Mouse (Mus musculus): Measurements from ENCODE around the gene Polr3c. TPM values are rescaled to one million over a fixed set of nuclear protein-coding genes. Genes with fewer than 3 reads are reported as not detected.

Gene Polr3c
- total RNA-seq (2014; rRNA removed) (13.2 and 15.6 TPM in 2 replicates), polyA plus RNA-seq (2015; fragmentation: Nextera tagmentation; extraction: Ambion mirVana) (19.5 and 28.4 TPM in 2 replicates)

DNA sequence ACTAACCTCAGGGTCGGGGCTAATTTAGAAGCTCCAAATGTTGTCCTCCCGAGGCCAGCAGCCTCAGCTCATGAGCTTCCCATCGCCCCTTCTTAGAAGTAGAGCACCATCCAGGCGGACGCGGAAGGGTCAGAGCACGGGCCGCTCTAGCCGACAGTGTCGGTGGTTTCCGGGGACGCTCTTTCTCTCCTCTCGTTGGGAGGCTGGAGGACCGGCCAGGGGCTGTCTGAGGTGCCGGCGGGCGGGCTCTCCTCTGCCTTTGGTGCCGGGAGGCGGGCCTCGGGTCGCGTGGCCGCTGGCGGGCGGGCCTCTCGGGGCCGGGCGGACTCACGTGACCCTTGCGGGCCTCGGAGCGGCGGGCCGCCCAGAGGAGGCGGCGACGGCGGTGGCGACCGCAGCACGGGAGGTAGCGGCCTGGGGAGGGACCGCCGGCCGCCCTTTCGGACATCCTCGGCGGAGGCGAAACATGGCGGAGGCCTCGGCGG, at the start of gene Polr3c, which contains the start of gene Rnf115:
Gene Polr3c, minus strand, starts transcription at position 286 of the 485 bp plus-strand sequence.
Gene Rnf115, plus strand, starts transcription at position 322 of the 485 bp plus-strand sequence.
- WGBS: 3% methylated on average over 44 of the region's 52 CpGs
- peak; percentile 99 for ATAC-seq
- no peak for TF ChIP-seq CTCF (IDR thresholded peaks at IDR 0.05; ENCODE audit: low read depth)

DNA sequence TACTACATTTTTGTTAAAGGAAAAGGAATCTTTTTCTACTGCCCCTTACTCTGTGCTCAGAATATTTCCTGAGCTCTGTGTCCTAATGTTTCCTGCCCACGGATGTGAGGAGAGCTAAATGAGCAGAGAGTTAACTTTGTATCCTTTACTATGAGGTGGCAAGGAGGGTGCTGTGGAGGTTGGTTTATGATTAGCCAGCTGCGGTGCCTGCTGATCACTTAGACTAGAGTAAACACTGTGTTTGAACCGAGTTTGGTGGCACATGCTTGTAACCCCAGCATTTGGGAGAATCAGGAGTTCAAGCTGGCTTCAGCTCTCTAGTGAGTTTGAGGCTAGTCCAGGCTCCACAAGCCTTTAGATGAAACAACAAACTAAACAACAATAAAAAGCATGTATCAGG, 49.7 kb upstream of the Polr3c start:
- no peaks in the 10 kb centered on the region; the same call in 1 of the 2 replicates for H3K36me3 ChIP-seq (ENCODE audit: insufficient read depth)
- H3K27me3 ChIP-seq (ENCODE audit: insufficient read depth, low read length): no peaks in the 10 kb centered on the region
- 85% methylated on average over 3 of the region's 3 CpGs for WGBS
- no peaks in the 10 kb centered on the region for H3K9me3 ChIP-seq (ENCODE audit: low read length)
- no peak overlapping the region for H3K4me2 ChIP-seq (ENCODE audit: low read depth)
- no peak for TF ChIP-seq CTCF (IDR thresholded peaks at IDR 0.05; ENCODE audit: low read depth)
- H3K4me1 ChIP-seq (ENCODE audit: insufficient read depth): no peaks in the 10 kb centered on the region
- ATAC-seq: no peak
- no peak overlapping the region for H3K27ac ChIP-seq (ENCODE audit: low read depth, low read length)
- no peak overlapping the region for H3K4me3 ChIP-seq (ENCODE audit: low read depth, low read length)
- DNase-seq: no peak
- H3K9ac ChIP-seq: no peak overlapping the region

More for the DNA sequence above, at the start of gene Polr3c, which contains the start of gene Rnf115:
- peaks cover 11% of the 10 kb centered on the region; the same call in 1 of the 2 replicates for H3K4me1 ChIP-seq (ENCODE audit: insufficient read depth)
- peak; percentile 93 for DNase-seq
- peak within 1 kb of the TSS; percentile 64 for H3K4me2 ChIP-seq (ENCODE audit: low read depth)
- H3K9ac ChIP-seq: peak within 1 kb of the TSS; percentile 70
- peak within 1 kb of the TSS; percentile 56 for H3K4me3 ChIP-seq (ENCODE audit: low read depth, low read length)
- H3K9me3 ChIP-seq (ENCODE audit: low read length): no peaks in the 10 kb centered on the region
- H3K27me3 ChIP-seq (ENCODE audit: insufficient read depth, low read length): no peaks in the 10 kb centered on the region
- peak within 1 kb of the TSS; percentile 79 for H3K27ac ChIP-seq (ENCODE audit: low read depth, low read length)
- H3K36me3 ChIP-seq (ENCODE audit: insufficient read depth): 0 out of 2 replicates have a peak, but pooled peaks cover 7% of the 10 kb centered on the region

DNA sequence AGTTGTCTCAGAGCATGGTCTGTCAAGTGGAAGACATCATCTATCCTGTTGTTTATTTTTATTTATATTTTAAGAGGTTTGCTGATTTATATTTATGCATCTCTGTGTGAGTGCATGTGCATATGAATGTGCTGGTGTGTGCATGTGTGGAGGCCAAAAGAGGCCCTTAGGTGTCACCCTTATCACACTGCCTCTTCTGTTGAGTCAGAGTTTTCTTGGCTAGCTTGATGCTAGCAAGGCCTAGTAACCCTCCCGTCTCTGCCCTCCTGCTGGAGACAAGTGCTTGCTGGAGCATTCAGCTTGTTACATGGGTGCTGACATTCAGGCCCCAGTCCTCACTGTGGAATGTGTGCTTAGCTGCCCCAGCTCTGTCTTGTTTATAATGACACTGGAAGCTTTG, 45.5 kb upstream of the Polr3c start:
- WGBS: 44% methylated on average over 1 of the region's 1 CpGs
- Histone ChIP-seq H3K27me3 (ENCODE audit: insufficient read depth, low read length) (no peaks in the 10 kb centered on the region), H3K36me3 (ENCODE audit: insufficient read depth) (no peaks in the 10 kb centered on the region; the same call in 1 of the 2 replicates), H3K4me3 (ENCODE audit: low read depth, low read length) (no peak overlapping the region), H3K9ac (no peak overlapping the region), H3K27ac (ENCODE audit: low read depth, low read length) (no peak overlapping the region), H3K4me1 (ENCODE audit: insufficient read depth) (no peaks in the 10 kb centered on the region), H3K4me2 (ENCODE audit: low read depth) (no peak overlapping the region), H3K9me3 (ENCODE audit: low read length) (no peaks in the 10 kb centered on the region)
- TF ChIP-seq CTCF (IDR thresholded peaks at IDR 0.05; ENCODE audit: low read depth): no peak
- DNase-seq: no peak
- ATAC-seq: no peak

DNA sequence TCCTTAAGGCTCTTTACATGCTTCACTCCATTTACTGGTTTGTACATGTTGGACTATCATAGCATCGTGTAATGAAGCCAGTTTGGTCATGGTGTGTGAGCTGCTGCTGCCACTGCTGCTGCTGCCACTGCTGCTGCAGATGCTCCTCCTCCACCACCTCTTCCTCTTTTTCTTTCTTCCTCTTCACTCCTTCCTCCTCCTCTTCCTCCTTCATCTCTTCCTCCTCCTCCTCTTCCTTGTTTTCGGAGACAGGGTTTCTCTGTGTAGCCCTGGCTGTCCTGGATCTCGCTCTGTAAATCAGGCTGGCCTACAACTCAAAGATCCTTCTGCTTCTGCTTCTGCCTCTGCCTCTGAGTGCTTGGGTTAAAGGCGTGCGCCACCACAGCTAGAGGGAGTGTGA, 42.5 kb upstream of the Polr3c start:
- H3K4me3 ChIP-seq (ENCODE audit: low read depth, low read length): no peak overlapping the region
- H3K27me3 ChIP-seq (ENCODE audit: insufficient read depth, low read length): no peaks in the 10 kb centered on the region
- no peak overlapping the region for H3K4me2 ChIP-seq (ENCODE audit: low read depth)
- no peak overlapping the region for H3K9ac ChIP-seq
- DNase-seq (no peak), ATAC-seq (no peak)
- H3K4me1 ChIP-seq (ENCODE audit: insufficient read depth): no peaks in the 10 kb centered on the region
- H3K9me3 ChIP-seq (ENCODE audit: low read length): no peaks in the 10 kb centered on the region
- TF ChIP-seq CTCF (IDR thresholded peaks at IDR 0.05; ENCODE audit: low read depth): no peak
- no peak overlapping the region for H3K27ac ChIP-seq (ENCODE audit: low read depth, low read length)
- H3K36me3 ChIP-seq (ENCODE audit: insufficient read depth): no peaks in the 10 kb centered on the region
- 95% methylated on average over 5 of the region's 5 CpGs for WGBS

DNA sequence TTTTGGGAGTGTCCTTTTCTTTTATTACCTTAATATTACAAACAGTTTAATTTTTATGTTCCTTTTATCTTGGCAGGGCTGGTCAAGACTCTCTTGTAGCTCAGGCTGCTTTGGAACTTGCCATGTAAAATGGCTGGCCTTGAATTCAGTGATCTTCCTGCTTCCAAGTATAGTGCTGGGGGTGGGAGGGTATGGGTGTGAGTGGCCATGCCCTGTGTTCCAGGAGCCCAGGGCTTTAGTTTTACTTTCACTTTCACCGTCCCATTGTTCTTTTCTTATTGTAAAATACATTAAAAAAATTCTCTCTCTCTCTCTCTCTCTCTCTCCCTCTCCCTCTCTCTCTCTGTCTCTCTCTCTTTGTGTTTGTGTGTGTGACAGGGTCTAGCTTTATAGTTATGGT, 37.1 kb upstream of the Polr3c start:
- no peak overlapping the region for H3K27ac ChIP-seq (ENCODE audit: low read depth, low read length)
- H3K27me3 ChIP-seq (ENCODE audit: insufficient read depth, low read length): no peaks in the 10 kb centered on the region
- no peak overlapping the region for H3K9ac ChIP-seq
- H3K36me3 ChIP-seq (ENCODE audit: insufficient read depth): no peaks in the 10 kb centered on the region
- no peak for TF ChIP-seq CTCF (IDR thresholded peaks at IDR 0.05; ENCODE audit: low read depth)
- no peak overlapping the region for H3K4me3 ChIP-seq (ENCODE audit: low read depth, low read length)
- ATAC-seq (no peak), DNase-seq (no peak)
- no peaks in the 10 kb centered on the region for H3K9me3 ChIP-seq (ENCODE audit: low read length)
- 90% methylated on average over 1 of the region's 1 CpGs for WGBS
- no peak overlapping the region for H3K4me2 ChIP-seq (ENCODE audit: low read depth)
- no peaks in the 10 kb centered on the region for H3K4me1 ChIP-seq (ENCODE audit: insufficient read depth)

DNA sequence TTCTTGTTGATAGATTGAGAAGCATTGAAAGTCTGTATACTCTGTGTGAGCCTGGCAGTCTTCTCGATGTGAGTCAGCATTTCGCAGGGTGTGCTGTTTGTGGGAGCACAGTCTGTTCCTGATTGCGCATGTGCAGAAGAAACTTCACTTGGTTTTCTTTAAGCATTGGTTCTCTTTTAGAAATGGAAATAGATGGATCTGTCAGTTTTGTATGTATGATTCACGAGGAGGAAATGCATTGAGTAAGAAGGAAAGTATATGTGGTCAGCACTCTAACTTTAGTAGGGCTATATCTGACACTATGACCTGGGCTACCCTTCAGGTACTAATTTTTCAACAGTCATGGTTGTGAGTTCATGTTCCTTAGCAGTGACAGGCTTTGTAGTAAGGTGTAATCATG, 32.3 kb upstream of the Polr3c start:
- H3K36me3 ChIP-seq (ENCODE audit: insufficient read depth): no peaks in the 10 kb centered on the region
- H3K4me2 ChIP-seq (ENCODE audit: low read depth): no peak overlapping the region
- H3K27ac ChIP-seq (ENCODE audit: low read depth, low read length): no peak overlapping the region
- ATAC-seq (no peak), DNase-seq (no peak)
- no peaks in the 10 kb centered on the region for H3K27me3 ChIP-seq (ENCODE audit: insufficient read depth, low read length)
- H3K9ac ChIP-seq: no peak overlapping the region
- 93% methylated on average over 4 of the region's 4 CpGs for WGBS
- no peak overlapping the region for H3K4me3 ChIP-seq (ENCODE audit: low read depth, low read length)
- no peaks in the 10 kb centered on the region for H3K9me3 ChIP-seq (ENCODE audit: low read length)
- no peak for TF ChIP-seq CTCF (IDR thresholded peaks at IDR 0.05; ENCODE audit: low read depth)
- H3K4me1 ChIP-seq (ENCODE audit: insufficient read depth): no peaks in the 10 kb centered on the region

DNA sequence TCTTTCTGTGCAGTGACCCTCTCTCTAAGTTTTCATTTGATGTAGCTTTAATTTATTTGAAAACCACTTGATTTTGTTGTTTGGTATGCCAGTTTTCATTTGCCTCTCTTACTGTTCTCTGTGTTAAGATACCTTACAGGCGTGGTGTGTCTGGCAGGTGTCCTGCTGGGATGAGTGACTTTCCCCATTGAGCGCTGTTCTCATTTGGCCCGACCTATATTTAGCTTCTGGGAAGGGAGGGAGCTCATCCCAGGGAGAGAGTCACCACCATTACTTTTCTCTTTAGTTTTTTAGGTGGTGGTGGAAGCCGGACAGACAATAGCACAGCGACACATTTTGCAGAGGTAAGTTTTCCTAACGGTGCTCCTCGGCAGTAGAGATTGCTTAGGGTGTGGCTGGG, 30.3 kb upstream of the Polr3c start:
- H3K4me2 ChIP-seq (ENCODE audit: low read depth): no peak overlapping the region
- H3K9me3 ChIP-seq (ENCODE audit: low read length): no peaks in the 10 kb centered on the region
- H3K9ac ChIP-seq: no peak overlapping the region
- no peaks in the 10 kb centered on the region for H3K27me3 ChIP-seq (ENCODE audit: insufficient read depth, low read length)
- H3K4me3 ChIP-seq (ENCODE audit: low read depth, low read length): no peak overlapping the region
- WGBS: 60% methylated on average over 7 of the region's 7 CpGs
- no peak for TF ChIP-seq CTCF (IDR thresholded peaks at IDR 0.05; ENCODE audit: low read depth)
- no peaks in the 10 kb centered on the region for H3K4me1 ChIP-seq (ENCODE audit: insufficient read depth)
- DNase-seq (no peak), ATAC-seq (no peak)
- H3K27ac ChIP-seq (ENCODE audit: low read depth, low read length): no peak overlapping the region
- H3K36me3 ChIP-seq (ENCODE audit: insufficient read depth): no peaks in the 10 kb centered on the region
